Mouse (Mus musculus): ENCODE measurements around the gene Paxbp1.

DNA sequence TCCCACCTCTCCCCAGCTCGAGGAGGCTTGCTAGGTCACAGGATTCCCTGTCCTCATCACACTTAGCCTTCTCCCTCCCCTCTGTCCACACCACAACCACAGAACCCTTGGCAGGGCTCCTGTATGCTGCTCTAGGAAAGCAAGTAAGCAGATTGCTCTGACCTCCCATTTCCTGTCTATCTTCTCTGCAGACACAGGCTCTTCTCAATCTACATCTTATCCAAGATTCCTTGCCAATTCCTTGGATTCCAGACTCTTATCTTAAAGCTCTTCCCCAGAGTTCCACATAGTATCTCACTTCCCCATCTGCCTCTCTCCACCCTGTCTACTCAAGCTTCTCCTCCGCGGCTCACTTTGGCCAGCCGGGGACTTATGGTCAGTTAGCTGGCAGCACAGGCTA lies 49.3 kb downstream of the Paxbp1 start:
- TF ChIP-seq ZNF384 (IDR thresholded peaks at IDR 0.05; ENCODE audit: low read depth, low read length), result no peak
- no peak for TF ChIP-seq MAFK (IDR thresholded peaks at IDR 0.05; ENCODE audit: insufficient read depth, low read depth, low read length)
- no peak for TF ChIP-seq CHD2 (IDR thresholded peaks at IDR 0.05; ENCODE audit: low read depth, low read length)
- TF ChIP-seq HCFC1 (IDR thresholded peaks at IDR 0.05; ENCODE audit: borderline replicate concordance, insufficient read depth, low read length), result no peak
- no peak for TF ChIP-seq ZC3H11A (IDR thresholded peaks at IDR 0.05; ENCODE audit: borderline replicate concordance, low read depth, low read length)
